In genomic region chr11:64326646-64327045, GRCm38 (mm10) we compare ENCODE assay signal across 30 mouse cellular contexts.
"Had no signal": no experiment of that assay in that cellular context is flagged by ENCODE, and none has a peak within 500 bp of the region (broad histone marks: within the 10 kb centered on the region; RNA-seq: fewer than 3 reads in every experiment).

No protein-coding gene starts in this region.

- H3K4me2 ChIP-seq: limb, embryonic 12.5 days; limb, embryonic 13.5 days; limb, embryonic 15.5 days; liver, embryonic 11.5 days; liver, embryonic 12.5 days; liver, embryonic 13.5 days; liver, embryonic 15.5 days; lung, embryonic 14.5 days; lung, embryonic 15.5 days; midbrain, embryonic 12.5 days; midbrain, embryonic 13.5 days; neural tube, embryonic 12.5 days had no signal

- H3K27me3 ChIP-seq: limb, embryonic 12.5 days; limb, embryonic 15.5 days; liver, embryonic 12.5 days; liver, embryonic 13.5 days; liver, embryonic 15.5 days; megakaryocyte, embryonic 14.5 days; midbrain, embryonic 12.5 days; midbrain, embryonic 13.5 days; neural tube, embryonic 12.5 days had no signal

- ATAC-seq: liver, embryonic 12.5 days; liver, postnatal 0 days; lung, postnatal 0 days; midbrain, embryonic 13.5 days; midbrain, embryonic 16.5 days had no signal

- H3K27ac ChIP-seq: limb, embryonic 10.5 days; limb, embryonic 12.5 days; limb, embryonic 13.5 days; limb, embryonic 15.5 days; liver, embryonic 12.5 days; liver, embryonic 13.5 days; liver, embryonic 14.5 days; liver, embryonic 15.5 days; lung, embryonic 15.5 days; macrophage; midbrain, embryonic 10.5 days; midbrain, embryonic 12.5 days; midbrain, embryonic 13.5 days; neural tube, embryonic 12.5 days had no signal

- H3K9ac ChIP-seq: limb, embryonic 12.5 days; limb, embryonic 13.5 days; limb, embryonic 15.5 days; liver, embryonic 12.5 days; liver, embryonic 13.5 days; liver, embryonic 14.5 days; liver, embryonic 15.5 days; liver, postnatal 0 days; lung, embryonic 14.5 days; lung, embryonic 15.5 days; midbrain, embryonic 12.5 days; midbrain, embryonic 13.5 days; neural tube, embryonic 12.5 days had no signal

- H3K4me3 ChIP-seq: limb, embryonic 10.5 days; limb, embryonic 12.5 days; limb, embryonic 13.5 days; limb, embryonic 15.5 days; liver, embryonic 12.5 days; liver, embryonic 13.5 days; liver, embryonic 15.5 days; lung, embryonic 15.5 days; megakaryocyte, embryonic 14.5 days; midbrain, embryonic 10.5 days; midbrain, embryonic 12.5 days; midbrain, embryonic 13.5 days; myocyte; neural tube, embryonic 12.5 days had no signal

- H3K4me1 ChIP-seq: liver, embryonic 12.5 days; liver, embryonic 13.5 days; liver, embryonic 15.5 days; lung, embryonic 15.5 days; megakaryocyte, embryonic 14.5 days; midbrain, embryonic 12.5 days; midbrain, embryonic 13.5 days had no signal

- DNase-seq: left cerebral cortex, postnatal 4 days; liver; liver, embryonic 13.5 days; liver, postnatal 0 days; lung, adult 18-20 months; lung, adult 2 months; lung, embryonic 14.5 days; lung, postnatal 10 days; lung, postnatal 14 days; lung, postnatal 36 days; lung, postnatal 4 days; midbrain, embryonic 14.5 days had no signal

- H3K9me3 ChIP-seq: limb, embryonic 10.5 days; limb, embryonic 12.5 days; limb, embryonic 13.5 days; limb, embryonic 15.5 days; liver, embryonic 12.5 days; liver, embryonic 13.5 days; liver, embryonic 15.5 days; lung, embryonic 15.5 days; midbrain, embryonic 10.5 days; midbrain, embryonic 12.5 days; midbrain, embryonic 13.5 days; neural tube, embryonic 12.5 days had no signal

- H3K36me3 ChIP-seq: limb, embryonic 10.5 days; limb, embryonic 12.5 days; limb, embryonic 13.5 days; limb, embryonic 15.5 days; liver, embryonic 12.5 days; liver, embryonic 13.5 days; liver, embryonic 15.5 days; lung, embryonic 15.5 days; midbrain, embryonic 10.5 days; midbrain, embryonic 12.5 days; midbrain, embryonic 13.5 days; neural tube, embryonic 12.5 days had no signal
